Mouse (Mus musculus): ENCODE measurements around the gene Nol9. TPM values are rescaled to one million over a fixed set of nuclear protein-coding genes. Genes with fewer than 3 reads are reported as not detected.

The Nol9 gene
- polyA plus RNA-seq, 1 experiment from 2014 or later = 23.4 TPM

- H3K36me3 ChIP-seq (ENCODE audit: control insufficient read depth, insufficient read depth, low read length) = no peaks in the 10 kb centered on the region
- DNase-seq (ENCODE audit: low spot score, missing footprints) = no peak
- no peak overlapping the region for H3K4me3 ChIP-seq (ENCODE audit: low read depth, low read length)
- no peak overlapping the region for H3K27ac ChIP-seq (ENCODE audit: low read depth, low read length)
- no peaks in the 10 kb centered on the region for H3K27me3 ChIP-seq (ENCODE audit: control insufficient read depth, insufficient read depth, low read length)
- 88% methylated on average over 10 of the region's 10 CpGs for WGBS
- H3K4me1 ChIP-seq (ENCODE audit: control insufficient read depth, insufficient read depth, low read length) = no peaks in the 10 kb centered on the region
- H3K9me3 ChIP-seq (ENCODE audit: control insufficient read depth, low read length) = no peaks in the 10 kb centered on the region
- no peak overlapping the region for H3K9ac ChIP-seq (ENCODE audit: low read length)
- H3K4me2 ChIP-seq = no peak overlapping the region
- ATAC-seq (ENCODE audit: low FRiP score) = no peak
Measured at GRCm38 (mm10) chr4:152078105-152078530, 39.0 kb downstream of the Nol9 start.

DNA sequence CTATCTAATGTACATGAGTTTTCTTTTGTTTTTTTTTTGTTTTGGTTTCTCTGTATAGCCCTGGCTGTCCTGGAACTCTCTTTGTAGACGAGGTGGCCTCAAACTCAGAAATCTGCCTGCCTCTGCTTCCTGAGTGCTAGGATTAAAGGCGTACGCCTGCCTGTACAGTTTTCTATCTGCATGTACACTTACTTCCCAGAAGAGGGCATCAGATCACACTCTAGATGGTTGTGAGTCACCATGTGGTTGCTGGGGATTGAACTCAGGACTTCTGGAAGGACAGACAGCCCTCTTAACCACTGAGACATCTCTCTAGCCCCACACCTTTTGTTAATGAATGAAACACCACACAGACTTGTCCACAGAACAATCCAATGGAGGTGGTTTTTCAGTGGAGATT is 40.1 kb downstream of the Nol9 start:
- Histone ChIP-seq H3K4me1 (ENCODE audit: control insufficient read depth, insufficient read depth, low read length) (no peaks in the 10 kb centered on the region), H3K36me3 (ENCODE audit: control insufficient read depth, insufficient read depth, low read length) (no peaks in the 10 kb centered on the region), H3K9me3 (ENCODE audit: control insufficient read depth, low read length) (no peaks in the 10 kb centered on the region), H3K9ac (ENCODE audit: low read length) (no peak overlapping the region), H3K27ac (ENCODE audit: low read depth, low read length) (no peak overlapping the region), H3K4me2 (no peak overlapping the region), H3K4me3 (ENCODE audit: low read depth, low read length) (no peak overlapping the region), H3K27me3 (ENCODE audit: control insufficient read depth, insufficient read depth, low read length) (no peaks in the 10 kb centered on the region)
- DNase-seq (ENCODE audit: low spot score, missing footprints) (no peak), ATAC-seq (ENCODE audit: low FRiP score) (no peak)
- 92% methylated on average over 3 of the region's 3 CpGs for WGBS

GRCm38 (mm10) chr4:152079931-152080330 is 40.8 kb downstream of the Nol9 start:
- Histone ChIP-seq H3K4me2 (no peak overlapping the region), H3K9ac (ENCODE audit: low read length) (no peak overlapping the region), H3K9me3 (ENCODE audit: control insufficient read depth, low read length) (no peaks in the 10 kb centered on the region), H3K27ac (ENCODE audit: low read depth, low read length) (no peak overlapping the region), H3K27me3 (ENCODE audit: control insufficient read depth, insufficient read depth, low read length) (no peaks in the 10 kb centered on the region), H3K4me1 (ENCODE audit: control insufficient read depth, insufficient read depth, low read length) (no peaks in the 10 kb centered on the region), H3K4me3 (ENCODE audit: low read depth, low read length) (no peak overlapping the region), H3K36me3 (ENCODE audit: control insufficient read depth, insufficient read depth, low read length) (no peaks in the 10 kb centered on the region)
- no peak for DNase-seq (ENCODE audit: low spot score, missing footprints)
- 68% methylated on average over 7 of the region's 7 CpGs for WGBS
- ATAC-seq (ENCODE audit: low FRiP score) = no peak

- no peak for ATAC-seq (ENCODE audit: low FRiP score)
- H3K27ac ChIP-seq (ENCODE audit: low read depth, low read length) = no peak overlapping the region
- no peak overlapping the region for H3K9ac ChIP-seq (ENCODE audit: low read length)
- no peak for DNase-seq (ENCODE audit: low spot score, missing footprints)
- H3K4me3 ChIP-seq (ENCODE audit: low read depth, low read length) = no peak overlapping the region
- no peaks in the 10 kb centered on the region for H3K9me3 ChIP-seq (ENCODE audit: control insufficient read depth, low read length)
- H3K4me2 ChIP-seq = no peak overlapping the region
- WGBS = 72% methylated on average over 7 of the region's 7 CpGs
- H3K4me1 ChIP-seq (ENCODE audit: control insufficient read depth, insufficient read depth, low read length) = peaks cover 16% of the 10 kb centered on the region
- no peaks in the 10 kb centered on the region; the same call in 1 of the 2 replicates for H3K27me3 ChIP-seq (ENCODE audit: control insufficient read depth, insufficient read depth, low read length)
- H3K36me3 ChIP-seq (ENCODE audit: control insufficient read depth, insufficient read depth, low read length) = no peaks in the 10 kb centered on the region
Measured at GRCm38 (mm10) chr4:152083611-152084220, 44.6 kb downstream of the Nol9 start.

- no peak for ATAC-seq (ENCODE audit: low FRiP score)
- H3K4me3 ChIP-seq (ENCODE audit: low read depth, low read length) = no peak overlapping the region
- peaks cover 16% of the 10 kb centered on the region for H3K4me1 ChIP-seq (ENCODE audit: control insufficient read depth, insufficient read depth, low read length)
- no peak overlapping the region for H3K4me2 ChIP-seq
- no peaks in the 10 kb centered on the region; the same call in 1 of the 2 replicates for H3K27me3 ChIP-seq (ENCODE audit: control insufficient read depth, insufficient read depth, low read length)
- no peaks in the 10 kb centered on the region for H3K9me3 ChIP-seq (ENCODE audit: control insufficient read depth, low read length)
- H3K27ac ChIP-seq (ENCODE audit: low read depth, low read length) = no peak overlapping the region
- no peaks in the 10 kb centered on the region for H3K36me3 ChIP-seq (ENCODE audit: control insufficient read depth, insufficient read depth, low read length)
- 87% methylated on average over 7 of the region's 7 CpGs for WGBS
- no peak overlapping the region for H3K9ac ChIP-seq (ENCODE audit: low read length)
- no peak for DNase-seq (ENCODE audit: low spot score, missing footprints)
Measured at GRCm38 (mm10) chr4:152084616-152085015, 45.5 kb downstream of the Nol9 start.

GRCm38 (mm10) chr4:152086505-152087210 is 47.5 kb downstream of the Nol9 start:
- peak overlapping the region; percentile 85 for H3K9ac ChIP-seq (ENCODE audit: low read length)
- H3K9me3 ChIP-seq (ENCODE audit: control insufficient read depth, low read length) = no peaks in the 10 kb centered on the region
- ATAC-seq (ENCODE audit: low FRiP score) (peak; percentile 77), DNase-seq (ENCODE audit: low spot score, missing footprints) (peak; percentile 96)
- peak overlapping the region; percentile 73 for H3K4me3 ChIP-seq (ENCODE audit: low read depth, low read length)
- no peak overlapping the region for H3K27ac ChIP-seq (ENCODE audit: low read depth, low read length)
- H3K4me1 ChIP-seq (ENCODE audit: control insufficient read depth, insufficient read depth, low read length) = peaks cover 16% of the 10 kb centered on the region
- WGBS = under 1% methylated on average over 60 of the region's 92 CpGs
- H3K4me2 ChIP-seq = peak overlapping the region; percentile 95
- H3K27me3 ChIP-seq (ENCODE audit: control insufficient read depth, insufficient read depth, low read length) = no peaks in the 10 kb centered on the region; the same call in 1 of the 2 replicates
- H3K36me3 ChIP-seq (ENCODE audit: control insufficient read depth, insufficient read depth, low read length) = no peaks in the 10 kb centered on the region

DNA sequence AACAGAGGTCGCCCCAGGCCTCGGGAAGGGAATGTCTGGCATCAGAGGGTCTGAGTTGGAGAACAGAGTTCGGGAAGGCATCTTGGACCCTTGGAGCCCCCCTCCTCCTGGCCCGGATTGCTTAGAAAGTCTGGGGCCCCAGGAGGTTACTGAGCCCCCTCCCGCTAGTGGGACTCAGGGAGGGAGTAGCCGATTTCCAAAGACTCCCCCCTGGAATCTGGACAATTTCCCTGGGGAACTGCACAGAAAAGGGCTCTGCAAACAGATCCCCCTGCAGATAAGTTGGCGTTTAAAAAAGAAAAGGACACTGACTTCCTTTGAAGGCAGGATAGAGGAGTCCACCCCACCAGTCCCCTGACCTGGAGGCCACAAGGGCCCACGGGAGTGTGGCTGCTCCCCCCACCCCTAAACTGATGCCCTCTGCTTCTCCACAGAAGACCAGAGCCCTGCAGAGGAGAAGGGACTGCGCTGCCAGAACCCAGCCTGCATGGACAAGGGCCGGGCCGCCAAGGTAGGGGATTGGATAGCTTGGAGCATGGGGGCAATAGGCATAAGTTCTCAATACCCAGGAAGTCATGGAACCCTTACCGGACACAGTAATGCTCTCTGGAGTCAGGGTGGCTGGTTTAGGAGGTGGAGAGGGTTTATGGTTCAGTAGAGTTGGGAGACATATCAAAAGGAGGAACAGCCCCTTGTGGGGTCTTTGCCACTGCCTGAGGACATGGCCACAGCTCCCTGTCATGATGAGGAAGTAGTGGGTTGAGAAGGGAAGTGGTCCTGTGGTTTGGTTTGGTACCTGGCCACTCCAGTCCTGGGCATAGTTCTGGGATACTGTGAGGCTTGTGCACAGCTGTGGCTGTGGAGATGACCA is 48.3 kb downstream of the Nol9 start:
- Histone ChIP-seq H3K4me3 (ENCODE audit: low read depth, low read length) (peak overlapping the region; percentile 73), H3K36me3 (ENCODE audit: control insufficient read depth, insufficient read depth, low read length) (no peaks in the 10 kb centered on the region), H3K4me2 (peak overlapping the region; percentile 95), H3K4me1 (ENCODE audit: control insufficient read depth, insufficient read depth, low read length) (peaks cover 16% of the 10 kb centered on the region), H3K9me3 (ENCODE audit: control insufficient read depth, low read length) (no peaks in the 10 kb centered on the region), H3K27ac (ENCODE audit: low read depth, low read length) (no peak overlapping the region), H3K9ac (ENCODE audit: low read length) (peak overlapping the region; percentile 85), H3K27me3 (ENCODE audit: control insufficient read depth, insufficient read depth, low read length) (no peaks in the 10 kb centered on the region; the same call in 1 of the 2 replicates)
- ATAC-seq (ENCODE audit: low FRiP score) (peak; percentile 36), DNase-seq (ENCODE audit: low spot score, missing footprints) (peak; percentile 93)
- 3% methylated on average over 12 of the region's 12 CpGs for WGBS

DNA sequence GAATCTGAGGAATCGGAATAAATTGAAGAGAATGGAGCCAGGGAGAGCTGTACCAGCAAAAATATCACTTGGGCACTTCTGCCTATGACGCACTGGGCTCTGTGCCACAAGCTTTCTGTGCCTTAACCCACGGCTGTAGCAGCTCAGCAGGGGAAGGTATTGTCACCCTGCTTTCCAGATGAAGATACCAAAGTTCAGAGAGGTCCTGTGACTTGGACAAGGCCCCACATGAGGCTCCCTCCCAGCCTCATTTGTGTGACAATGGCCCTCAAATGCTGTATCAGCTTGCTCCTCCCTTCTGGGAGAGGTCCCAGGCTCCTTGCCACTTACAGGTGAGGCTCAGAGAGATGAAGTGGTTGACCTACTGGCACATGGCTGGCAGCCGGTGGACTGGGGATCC is 49.0 kb downstream of the Nol9 start:
- ATAC-seq (ENCODE audit: low FRiP score) (no peak), DNase-seq (ENCODE audit: low spot score, missing footprints) (no peak)
- Histone ChIP-seq H3K9ac (ENCODE audit: low read length) (no peak overlapping the region), H3K4me1 (ENCODE audit: control insufficient read depth, insufficient read depth, low read length) (peaks cover 16% of the 10 kb centered on the region), H3K36me3 (ENCODE audit: control insufficient read depth, insufficient read depth, low read length) (no peaks in the 10 kb centered on the region), H3K27me3 (ENCODE audit: control insufficient read depth, insufficient read depth, low read length) (no peaks in the 10 kb centered on the region; the same call in 1 of the 2 replicates), H3K27ac (ENCODE audit: low read depth, low read length) (no peak overlapping the region), H3K9me3 (ENCODE audit: control insufficient read depth, low read length) (no peaks in the 10 kb centered on the region), H3K4me3 (ENCODE audit: low read depth, low read length) (no peak overlapping the region), H3K4me2 (no peak overlapping the region; the same call in 1 of the 2 replicates)
- 23% methylated on average over 4 of the region's 4 CpGs for WGBS
